Mouse (Mus musculus) liver, embryonic 15.5 days (tissue): ENCODE measurements around the gene Spem1. TPM values are rescaled to one million over a fixed set of nuclear protein-coding genes. Genes with fewer than 3 reads are reported as not detected.
A peak's percentile ranks its signal among the peaks of the same experiment; 100 is the strongest.

Experiments
- ATAC-seq: fragments of 200-750 bp; cut with Nextera tagmentation; 2 replicates; pipeline ENCODE4 v1.8.0; 2017; ENCODE audit warnings: moderate number of reproducible peaks, mild to moderate bottlenecking, moderate library complexity; ENCODE audit not compliant: insufficient read depth
- H3K27ac ChIP-seq: fragments of 300-500 bp; sonication (generic); replicated peaks from 2 replicates; pipeline ENCODE4 v1.5.1; 2015; ENCODE audit warnings: mild to moderate bottlenecking, inconsistent platforms
- H3K27me3 ChIP-seq: fragments of 300-500 bp; sonication (generic); 2 replicates; pipeline ENCODE4 v1.6.1; 2015; ENCODE audit warnings: mild to moderate bottlenecking, inconsistent platforms
- H3K36me3 ChIP-seq: fragments of 300-500 bp; sonication (generic); replicated peaks from 2 replicates; pipeline ENCODE4 v1.6.1; 2015; ENCODE audit warnings: moderate library complexity, mild to moderate bottlenecking, inconsistent platforms
- H3K4me1 ChIP-seq: fragments of 300-500 bp; sonication (generic); replicated peaks from 2 replicates; pipeline ENCODE4 v1.6.1; 2015; ENCODE audit warnings: inconsistent platforms
- H3K4me2 ChIP-seq: fragments of 300-500 bp; sonication (generic); 2 replicates; pipeline ENCODE4 v1.6.1; 2015; ENCODE audit warnings: moderate library complexity, mild to moderate bottlenecking, inconsistent platforms
- H3K4me3 ChIP-seq: fragments of 300-500 bp; sonication (generic); replicated peaks from 2 replicates; pipeline ENCODE4 v1.5.1; 2015; ENCODE audit warnings: mild to moderate bottlenecking, inconsistent platforms
- H3K9ac ChIP-seq: fragments of 300-500 bp; sonication (generic); 2 replicates; pipeline ENCODE4 v1.6.1; 2015; ENCODE audit warnings: moderate library complexity, mild to moderate bottlenecking, inconsistent platforms
- H3K9me3 ChIP-seq: fragments of 300-500 bp; sonication (generic); replicated peaks from 2 replicates; pipeline ENCODE4 v1.6.1; 2016; ENCODE audit warnings: inconsistent platforms
- WGBS: fragments of 180-500 bp; shearing (Covaris S2); methylation state at CpG from one replicate; pipeline ENCODE4 v1.1.7; 2015; ENCODE audit warnings: mixed read lengths; ENCODE audit not compliant: insufficient replicate concordance; 5-methylcytosine and 5-hydroxymethylcytosine counted together
- polyA plus RNA-seq: library from polyadenylated mRNA; unstranded; fragments of >200 nt; fragmentation: Nextera tagmentation; extraction: Ambion mirVana; gene quantifications from 2 replicates; pipeline ENCODE4 v1.2.1, GENCODE M21; 2015

The Spem1 gene
- polyA plus RNA-seq, 1 experiment from 2014 or later, result not detected

DNA sequence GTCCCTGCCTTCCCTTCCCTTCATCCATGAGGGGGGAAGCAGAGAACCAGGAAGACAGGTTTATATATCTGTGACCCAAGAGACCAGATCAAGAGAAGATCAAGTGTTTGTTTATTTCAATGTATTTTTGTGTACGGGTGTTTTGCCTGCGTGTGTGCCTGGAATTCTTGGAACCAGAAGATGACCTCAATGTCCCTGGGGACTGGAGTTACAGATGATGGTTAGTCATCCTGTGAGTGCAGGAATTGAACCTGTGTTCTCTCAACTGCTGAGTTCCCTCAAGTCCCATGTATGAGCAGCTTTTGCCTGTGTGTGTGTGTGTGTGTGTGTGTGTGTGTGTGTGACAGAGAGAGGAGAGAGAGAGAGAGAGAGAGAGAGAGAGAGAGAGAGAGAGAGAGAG lies 14.3 kb downstream of the Spem1 start:
- H3K9me3 ChIP-seq, result no peaks in the 10 kb centered on the region
- H3K27ac ChIP-seq, result no peak overlapping the region
- H3K36me3 ChIP-seq, result no peaks in the 10 kb centered on the region
- no peak overlapping the region for H3K4me3 ChIP-seq
- peaks cover 87% of the 10 kb centered on the region for H3K27me3 ChIP-seq
- WGBS, result 71% methylated on average over 2 of the region's 2 CpGs
- H3K9ac ChIP-seq, result no peak overlapping the region
- no peak overlapping the region for H3K4me2 ChIP-seq
- no peak for ATAC-seq
- H3K4me1 ChIP-seq, result peaks cover 24% of the 10 kb centered on the region

DNA sequence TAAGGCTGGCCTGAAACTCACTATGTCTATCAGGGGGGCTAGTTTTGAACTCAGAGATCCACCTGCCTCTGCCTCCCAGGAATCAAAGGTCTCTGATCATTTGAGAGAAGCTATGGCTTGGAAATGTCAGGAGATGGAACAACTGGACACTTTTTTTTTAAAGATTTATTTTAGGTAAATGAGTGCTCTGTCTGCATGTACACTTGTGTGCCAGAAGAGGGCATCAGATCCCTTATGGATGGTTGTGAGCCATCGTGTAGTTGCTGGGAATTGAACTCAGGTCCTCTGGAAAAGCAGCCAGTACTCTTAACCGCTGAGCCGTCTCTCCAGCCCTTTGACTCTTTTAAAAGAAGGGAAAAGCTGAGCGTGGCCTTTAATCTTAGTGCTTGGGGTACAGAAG lies 15.6 kb downstream of the Spem1 start:
- Histone ChIP-seq H3K9ac (no peak overlapping the region), H3K9me3 (no peaks in the 10 kb centered on the region), H3K4me3 (no peak overlapping the region), H3K4me2 (no peak overlapping the region), H3K27ac (no peak overlapping the region), H3K36me3 (no peaks in the 10 kb centered on the region), H3K27me3 (peaks cover 91% of the 10 kb centered on the region), H3K4me1 (peaks cover 35% of the 10 kb centered on the region)
- 73% methylated on average over 4 of the region's 4 CpGs for WGBS
- ATAC-seq, result no peak

DNA sequence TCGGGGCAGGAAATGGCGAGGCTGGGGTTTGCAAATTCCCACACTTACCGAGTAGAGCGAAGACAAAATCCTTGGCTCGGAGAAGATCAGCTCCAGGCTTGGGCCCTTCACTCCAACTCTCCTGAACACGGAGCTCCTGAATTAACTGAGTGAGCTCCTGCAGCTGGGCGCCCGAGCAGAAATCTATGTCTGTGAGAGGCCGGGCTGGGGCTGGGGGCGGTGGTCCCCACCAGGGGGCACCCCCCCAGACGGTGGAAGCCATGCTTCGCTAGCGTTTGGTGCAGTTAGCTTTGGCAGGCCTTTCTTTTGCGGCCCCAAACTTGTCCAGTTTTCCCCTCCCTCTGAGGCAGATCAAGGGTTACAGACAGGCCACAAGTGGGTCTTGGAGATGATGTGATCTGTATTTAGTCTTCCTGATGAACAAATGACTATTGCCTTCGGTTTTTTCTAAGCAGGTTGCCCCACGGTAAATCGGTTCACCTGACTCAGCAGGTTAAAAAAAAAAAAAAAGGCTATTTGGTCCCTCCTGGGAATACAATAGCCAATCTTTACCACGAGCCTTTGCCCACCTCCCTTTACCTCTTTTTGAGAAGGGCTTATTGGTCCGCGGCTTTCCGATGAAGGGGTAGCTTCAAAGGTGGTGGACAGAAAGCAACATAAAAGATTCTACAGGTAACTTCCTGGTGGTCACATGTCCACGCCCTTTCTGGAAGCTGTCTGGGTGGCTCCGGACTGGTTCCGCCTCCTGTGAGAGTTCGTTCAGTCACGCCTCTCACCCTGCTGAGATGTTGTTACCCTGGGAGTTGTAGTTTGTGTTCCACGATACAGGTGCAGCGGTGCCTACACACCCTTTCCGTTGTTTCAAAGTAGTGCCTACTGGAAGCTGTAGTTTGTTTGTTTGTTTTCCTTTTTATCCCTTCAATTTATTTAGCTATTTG lies 16.7 kb downstream of the Spem1 start, which contains the start of gene Tmem102:
Gene Tmem102 (minus strand): TSS at position 653 of the 938 bp plus-strand sequence.
- Histone ChIP-seq H3K36me3 (no peaks in the 10 kb centered on the region), H3K27ac (no peak within 1 kb of the TSS), H3K9ac (0 out of 2 replicates have a peak within 1 kb of the TSS, but pooled peaks have one; percentile 47), H3K4me2 (peak within 1 kb of the TSS; percentile 78), H3K4me3 (peak within 1 kb of the TSS; percentile 11; the same call in 1 of the 2 replicates), H3K4me1 (peaks cover 46% of the 10 kb centered on the region), H3K27me3 (peaks cover 91% of the 10 kb centered on the region), H3K9me3 (no peaks in the 10 kb centered on the region)
- WGBS, result 22% methylated on average over 29 of the region's 29 CpGs
- ATAC-seq, result no peak

DNA sequence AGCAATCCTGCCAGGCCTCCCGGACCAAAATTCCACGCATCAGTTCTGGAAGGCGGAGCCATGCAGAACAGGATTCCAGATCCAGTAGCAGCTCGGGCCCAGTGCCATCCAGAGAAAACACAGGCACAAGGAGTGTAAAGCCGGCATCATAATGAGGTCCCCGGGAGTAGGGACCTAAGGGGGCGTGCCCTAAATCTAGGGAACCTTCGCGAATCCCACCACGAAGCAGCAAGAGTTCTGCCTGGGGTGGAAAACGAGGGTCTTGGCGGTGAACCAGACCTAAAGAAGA lies 17.4 kb downstream of the Spem1 start:
- H3K27ac ChIP-seq, result no peak overlapping the region
- 0 out of 2 replicates have a peak overlapping the region, but pooled peaks have one; percentile 47 for H3K9ac ChIP-seq
- no peaks in the 10 kb centered on the region for H3K9me3 ChIP-seq
- peaks cover 49% of the 10 kb centered on the region for H3K4me1 ChIP-seq
- H3K4me2 ChIP-seq, result peak overlapping the region; percentile 78; the same call in 1 of the 2 replicates
- WGBS, result 21% methylated on average over 12 of the region's 12 CpGs
- ATAC-seq, result no peak
- H3K36me3 ChIP-seq, result no peaks in the 10 kb centered on the region
- peaks cover 93% of the 10 kb centered on the region for H3K27me3 ChIP-seq
- peak overlapping the region; percentile 11; the same call in 1 of the 2 replicates for H3K4me3 ChIP-seq

DNA sequence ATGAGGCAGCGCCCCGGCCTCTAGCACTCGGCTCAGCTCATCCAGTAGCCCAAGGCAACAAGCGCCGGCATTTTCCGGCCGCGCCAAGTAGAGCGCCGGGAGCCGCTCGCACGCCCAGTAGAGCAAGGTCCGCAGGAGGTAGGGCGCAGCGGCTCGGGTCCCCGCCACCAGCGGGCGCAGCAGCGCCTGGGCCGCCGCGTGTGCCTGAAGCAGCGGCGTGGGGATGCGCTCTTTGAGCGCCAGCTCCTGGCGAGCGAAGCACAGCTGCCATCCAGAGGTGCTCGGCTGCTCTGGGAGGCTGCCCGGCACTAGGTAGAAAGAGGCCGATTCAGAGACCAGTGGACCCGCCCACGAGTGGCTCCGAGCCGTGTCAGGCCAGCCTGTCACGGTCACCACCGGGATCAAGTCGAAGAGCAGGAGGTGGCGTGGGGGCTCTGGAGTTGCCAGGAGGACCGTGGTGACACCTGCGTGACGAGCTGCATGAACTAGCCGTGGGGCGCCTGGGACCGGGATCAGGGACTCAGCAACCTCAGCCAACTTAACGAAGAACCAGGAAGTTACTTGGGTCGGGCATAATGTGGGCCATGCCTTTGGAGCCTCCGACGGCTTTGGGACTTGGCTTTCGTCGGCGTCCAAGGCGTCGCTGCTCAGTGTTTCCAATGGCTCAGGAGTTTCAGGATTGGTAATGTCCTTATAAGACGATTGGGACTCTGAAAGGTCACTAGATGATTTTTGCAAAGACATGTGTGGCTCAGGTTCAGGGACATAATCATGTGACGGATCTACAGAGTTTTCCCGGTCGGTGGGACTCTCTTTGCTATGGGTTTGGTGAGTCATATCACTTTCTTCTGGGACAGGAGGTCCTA lies 18.0 kb downstream of the Spem1 start:
- Histone ChIP-seq H3K9ac (peak overlapping the region; percentile 47; the same call in 1 of the 2 replicates), H3K4me2 (peak overlapping the region; percentile 78), H3K27ac (peak overlapping the region; percentile 62; the same call in 1 of the 2 replicates), H3K4me1 (peaks cover 49% of the 10 kb centered on the region), H3K4me3 (peak overlapping the region; percentile 54), H3K27me3 (peaks cover 93% of the 10 kb centered on the region), H3K36me3 (no peaks in the 10 kb centered on the region), H3K9me3 (no peaks in the 10 kb centered on the region)
- 2% methylated on average over 60 of the region's 60 CpGs for WGBS
- peak; percentile 64 for ATAC-seq

DNA sequence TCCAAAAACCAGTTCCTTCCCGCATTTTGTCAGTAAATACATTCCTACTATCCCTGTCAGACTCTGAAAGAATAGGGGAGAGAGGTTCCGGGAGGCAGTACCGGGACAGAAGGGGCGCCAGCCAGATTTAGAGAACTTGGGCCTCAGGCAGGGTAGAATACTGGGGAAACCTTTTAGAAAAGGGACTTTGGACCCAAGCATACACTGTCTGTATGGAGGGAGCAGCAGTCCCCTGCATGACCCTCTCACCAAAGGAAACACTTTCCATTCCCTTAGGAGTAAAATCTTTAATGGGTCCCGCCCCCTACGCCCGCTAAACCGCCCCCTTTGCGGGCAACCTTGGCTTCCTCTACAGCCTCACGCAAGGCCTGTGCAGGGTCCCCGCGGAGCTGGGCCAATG lies 18.7 kb downstream of the Spem1 start:
- H3K27ac ChIP-seq, result peak overlapping the region; percentile 62; the same call in 1 of the 2 replicates
- H3K9me3 ChIP-seq, result no peaks in the 10 kb centered on the region
- ATAC-seq, result peak; percentile 42
- H3K9ac ChIP-seq, result peak overlapping the region; percentile 47; the same call in 1 of the 2 replicates
- H3K36me3 ChIP-seq, result no peaks in the 10 kb centered on the region
- H3K4me3 ChIP-seq, result peak overlapping the region; percentile 54
- H3K27me3 ChIP-seq, result peaks cover 98% of the 10 kb centered on the region
- WGBS, result 3% methylated on average over 12 of the region's 12 CpGs
- H3K4me1 ChIP-seq, result peaks cover 49% of the 10 kb centered on the region
- peak overlapping the region; percentile 78 for H3K4me2 ChIP-seq

DNA sequence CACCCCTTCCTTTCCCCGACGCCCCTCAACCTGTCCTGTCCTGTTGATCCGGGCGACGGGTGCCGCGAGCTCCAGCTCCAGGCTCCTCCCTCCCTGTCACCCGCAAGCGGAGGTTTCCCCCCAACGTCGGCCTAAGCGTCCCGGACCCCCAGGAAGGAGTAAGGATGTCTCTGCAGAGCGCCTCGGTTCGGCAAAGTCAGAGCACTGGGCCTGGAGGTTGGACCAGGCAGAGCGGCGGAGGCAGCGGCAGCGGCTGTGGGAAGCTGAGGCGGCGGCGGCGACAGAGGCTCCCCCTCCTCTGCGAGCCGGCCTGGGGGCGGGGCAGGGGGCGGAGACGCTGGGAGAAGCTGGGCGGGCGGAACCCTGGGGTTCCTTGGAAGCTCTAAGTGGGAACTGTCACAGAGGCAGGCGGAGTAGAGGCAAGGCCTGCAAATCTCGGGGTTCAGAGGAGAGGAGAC lies 19.3 kb downstream of the Spem1 start:
- no peaks in the 10 kb centered on the region for H3K36me3 ChIP-seq
- peak overlapping the region; percentile 78 for H3K4me2 ChIP-seq
- peaks cover 49% of the 10 kb centered on the region for H3K4me1 ChIP-seq
- H3K9ac ChIP-seq, result peak overlapping the region; percentile 49
- no peaks in the 10 kb centered on the region for H3K9me3 ChIP-seq
- no peak overlapping the region for H3K27ac ChIP-seq
- WGBS, result under 1% methylated on average over 33 of the region's 33 CpGs
- H3K4me3 ChIP-seq, result peak overlapping the region; percentile 54
- ATAC-seq, result 0 out of 2 replicates have a peak, but pooled peaks have one; percentile 11
- H3K27me3 ChIP-seq, result peaks cover 100% of the 10 kb centered on the region

DNA sequence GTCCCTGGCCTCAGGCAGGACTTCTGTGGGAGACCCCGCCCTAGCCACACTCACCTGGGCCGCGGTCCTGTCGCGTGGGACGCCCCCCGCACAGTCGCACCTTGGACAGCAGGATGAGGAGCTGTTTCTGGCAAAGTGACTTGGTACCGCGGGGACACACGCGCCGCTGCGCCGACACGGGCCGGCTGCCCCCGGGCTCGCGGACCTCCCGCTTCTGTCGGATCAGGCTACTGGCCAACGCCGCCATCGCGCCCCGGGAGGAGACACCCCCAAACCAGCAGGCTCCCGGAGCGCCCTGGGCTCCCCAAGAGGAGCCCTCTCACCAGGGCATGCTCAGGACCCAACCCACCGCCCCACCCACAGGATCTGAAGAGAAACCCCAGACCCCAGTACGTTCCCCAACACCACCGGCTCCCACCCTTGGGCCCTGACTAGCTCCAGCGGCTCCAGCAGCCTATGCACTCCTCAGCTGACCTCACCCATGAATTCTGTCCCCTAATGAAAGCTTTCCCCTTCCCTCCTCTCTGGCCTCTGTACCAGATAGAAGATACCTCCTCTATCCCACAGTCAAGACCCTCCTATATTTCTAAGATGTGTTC lies 20.5 kb downstream of the Spem1 start, which contains the start of gene Fgf11:
Gene Fgf11 (minus strand): TSS at position 479 of the 599 bp plus-strand sequence.
- WGBS, result 3% methylated on average over 33 of the region's 33 CpGs
- peak within 1 kb of the TSS; percentile 54 for H3K4me3 ChIP-seq
- peaks cover 100% of the 10 kb centered on the region for H3K27me3 ChIP-seq
- peak within 1 kb of the TSS; percentile 78 for H3K4me2 ChIP-seq
- H3K9me3 ChIP-seq, result no peaks in the 10 kb centered on the region
- peak within 1 kb of the TSS; percentile 49 for H3K9ac ChIP-seq
- no peak for ATAC-seq
- H3K4me1 ChIP-seq, result peaks cover 49% of the 10 kb centered on the region
- no peaks in the 10 kb centered on the region for H3K36me3 ChIP-seq
- no peak within 1 kb of the TSS for H3K27ac ChIP-seq

DNA sequence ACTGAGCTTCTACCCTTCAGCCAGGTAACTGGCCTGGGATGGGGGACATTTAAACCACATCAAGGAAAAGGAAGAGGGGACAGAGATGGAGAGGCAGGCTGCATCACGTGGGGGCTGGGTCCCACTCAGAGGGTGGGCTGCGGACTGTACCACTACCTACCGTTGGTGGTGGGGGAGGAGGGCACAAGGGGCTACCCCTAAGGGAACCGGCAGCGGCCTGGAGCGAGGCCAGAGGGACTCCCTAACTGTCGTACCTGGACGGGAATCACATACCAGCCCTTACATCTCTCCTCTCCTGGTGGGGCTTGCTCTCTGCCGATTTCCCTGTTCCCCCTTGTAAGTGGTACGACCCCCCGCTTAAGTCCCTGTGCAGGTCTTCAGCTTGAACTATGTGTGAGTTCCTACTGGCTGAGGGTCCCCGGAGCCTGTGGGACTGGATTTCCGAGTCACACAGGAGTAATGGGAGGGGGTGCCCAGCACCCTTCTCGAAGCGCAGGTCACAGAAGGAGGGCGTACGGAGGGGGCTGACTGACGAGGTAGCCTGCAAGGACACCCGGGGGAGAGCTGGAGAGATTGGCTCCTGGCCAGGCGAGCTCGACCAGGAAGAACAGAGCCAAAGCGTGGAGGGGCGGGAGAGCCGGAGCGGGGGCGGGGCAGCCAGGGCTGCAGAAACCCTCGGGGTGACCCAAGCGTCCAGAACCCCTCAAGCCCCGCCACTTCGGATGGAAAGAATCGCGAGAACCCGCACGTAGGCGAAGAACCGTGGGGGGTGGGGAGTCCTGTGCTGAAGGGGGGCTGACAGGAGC lies 21.4 kb downstream of the Spem1 start:
- Histone ChIP-seq H3K9ac (no peak overlapping the region), H3K9me3 (no peaks in the 10 kb centered on the region), H3K27ac (no peak overlapping the region), H3K4me1 (peaks cover 54% of the 10 kb centered on the region), H3K4me2 (peak overlapping the region; percentile 51), H3K4me3 (peak overlapping the region; percentile 27), H3K36me3 (no peaks in the 10 kb centered on the region), H3K27me3 (peaks cover 100% of the 10 kb centered on the region)
- no peak for ATAC-seq
- under 1% methylated on average over 36 of the region's 36 CpGs for WGBS

DNA sequence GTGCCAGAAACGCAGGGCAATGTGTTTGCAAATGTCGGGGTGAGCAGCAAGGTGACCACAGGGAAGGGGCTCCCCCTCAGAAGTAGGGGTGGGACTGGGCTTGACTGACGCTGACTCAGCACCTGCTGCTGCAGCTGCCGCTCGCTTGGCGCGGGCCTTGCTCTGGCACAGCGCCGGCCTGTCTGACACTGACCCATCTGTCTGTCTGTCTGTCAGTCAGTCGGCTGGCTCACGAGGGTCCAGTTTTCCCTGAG lies 21.9 kb downstream of the Spem1 start:
- peaks cover 60% of the 10 kb centered on the region for H3K4me1 ChIP-seq
- no peak overlapping the region for H3K27ac ChIP-seq
- ATAC-seq, result no peak
- H3K4me3 ChIP-seq, result peak overlapping the region; percentile 27; the same call in 1 of the 2 replicates
- peaks cover 97% of the 10 kb centered on the region for H3K27me3 ChIP-seq
- H3K36me3 ChIP-seq, result no peaks in the 10 kb centered on the region
- H3K4me2 ChIP-seq, result peak overlapping the region; percentile 51
- no peak overlapping the region for H3K9ac ChIP-seq
- WGBS, result under 1% methylated on average over 11 of the region's 11 CpGs
- H3K9me3 ChIP-seq, result no peaks in the 10 kb centered on the region
